Mouse (Mus musculus): Measurements from ENCODE around the gene Il17d. TPM values are rescaled to one million over a fixed set of nuclear protein-coding genes. Genes with fewer than 3 reads are reported as not detected.

The Il17d gene
- polyA plus RNA-seq, 1 experiment from 2014 or later = 7.2 TPM

- 45% methylated on average over 16 of the region's 16 CpGs for WGBS
- Histone ChIP-seq H3K36me3 (ENCODE audit: control insufficient read depth, insufficient read depth) (no peaks in the 10 kb centered on the region), H3K27me3 (replicated peaks; ENCODE audit: control insufficient read depth, insufficient read depth, low read length) (no peaks in the 10 kb centered on the region), H3K27ac (ENCODE audit: low read depth, low read length) (0 out of 2 replicates have a peak overlapping the region, but pooled peaks have one; percentile 1), H3K4me1 (replicated peaks; ENCODE audit: control insufficient read depth, insufficient read depth, low read length) (no peaks in the 10 kb centered on the region), H3K9me3 (ENCODE audit: control insufficient read depth) (no peaks in the 10 kb centered on the region), H3K4me2 (replicated peaks; ENCODE audit: low read depth) (no peak overlapping the region), H3K4me3 (ENCODE audit: low read depth, low read length) (no peak overlapping the region), H3K9ac (ENCODE audit: low read depth, low read length) (no peak overlapping the region)
- ATAC-seq = no peak
- TF ChIP-seq CTCF (IDR thresholded peaks at IDR 0.05; ENCODE audit: low read depth) = no peak
Measured at GRCm38 (mm10) chr14:57537261-57538015, 12.9 kb downstream of the Il17d start.

GRCm38 (mm10) chr14:57540683-57541082 lies 16.1 kb downstream of the Il17d start:
- no peak overlapping the region for H3K27ac ChIP-seq (ENCODE audit: low read depth, low read length)
- no peak for TF ChIP-seq CTCF (IDR thresholded peaks at IDR 0.05; ENCODE audit: low read depth)
- 70% methylated on average over 11 of the region's 11 CpGs for WGBS
- no peak overlapping the region for H3K4me2 ChIP-seq (replicated peaks; ENCODE audit: low read depth)
- no peaks in the 10 kb centered on the region for H3K9me3 ChIP-seq (ENCODE audit: control insufficient read depth)
- no peak overlapping the region for H3K4me3 ChIP-seq (ENCODE audit: low read depth, low read length)
- no peaks in the 10 kb centered on the region for H3K27me3 ChIP-seq (replicated peaks; ENCODE audit: control insufficient read depth, insufficient read depth, low read length)
- no peak for ATAC-seq
- H3K9ac ChIP-seq (ENCODE audit: low read depth, low read length) = no peak overlapping the region
- no peaks in the 10 kb centered on the region for H3K4me1 ChIP-seq (replicated peaks; ENCODE audit: control insufficient read depth, insufficient read depth, low read length)
- H3K36me3 ChIP-seq (ENCODE audit: control insufficient read depth, insufficient read depth) = no peaks in the 10 kb centered on the region

GRCm38 (mm10) chr14:57542231-57542630 lies 17.7 kb downstream of the Il17d start:
- H3K9me3 ChIP-seq (ENCODE audit: control insufficient read depth) = no peaks in the 10 kb centered on the region
- H3K27me3 ChIP-seq (replicated peaks; ENCODE audit: control insufficient read depth, insufficient read depth, low read length) = no peaks in the 10 kb centered on the region
- no peak overlapping the region for H3K4me3 ChIP-seq (ENCODE audit: low read depth, low read length)
- ATAC-seq = no peak
- WGBS = 74% methylated on average over 34 of the region's 34 CpGs
- no peaks in the 10 kb centered on the region for H3K36me3 ChIP-seq (ENCODE audit: control insufficient read depth, insufficient read depth)
- no peaks in the 10 kb centered on the region for H3K4me1 ChIP-seq (replicated peaks; ENCODE audit: control insufficient read depth, insufficient read depth, low read length)
- TF ChIP-seq CTCF (IDR thresholded peaks at IDR 0.05; ENCODE audit: low read depth) = no peak
- no peak overlapping the region for H3K9ac ChIP-seq (ENCODE audit: low read depth, low read length)
- no peak overlapping the region for H3K27ac ChIP-seq (ENCODE audit: low read depth, low read length)
- no peak overlapping the region for H3K4me2 ChIP-seq (replicated peaks; ENCODE audit: low read depth)

- H3K9me3 ChIP-seq (ENCODE audit: control insufficient read depth) = no peaks in the 10 kb centered on the region
- 89% methylated on average over 13 of the region's 13 CpGs for WGBS
- ATAC-seq = no peak
- no peak overlapping the region for H3K27ac ChIP-seq (ENCODE audit: low read depth, low read length)
- no peak for TF ChIP-seq CTCF (IDR thresholded peaks at IDR 0.05; ENCODE audit: low read depth)
- H3K36me3 ChIP-seq (ENCODE audit: control insufficient read depth, insufficient read depth) = 0 out of 2 replicates have a peak, but pooled peaks cover under 1% of the 10 kb centered on the region
- no peaks in the 10 kb centered on the region for H3K27me3 ChIP-seq (replicated peaks; ENCODE audit: control insufficient read depth, insufficient read depth, low read length)
- no peaks in the 10 kb centered on the region for H3K4me1 ChIP-seq (replicated peaks; ENCODE audit: control insufficient read depth, insufficient read depth, low read length)
- H3K4me3 ChIP-seq (ENCODE audit: low read depth, low read length) = no peak overlapping the region
- H3K9ac ChIP-seq (ENCODE audit: low read depth, low read length) = no peak overlapping the region
- no peak overlapping the region for H3K4me2 ChIP-seq (replicated peaks; ENCODE audit: low read depth)
Measured at GRCm38 (mm10) chr14:57543420-57544039, 19.0 kb downstream of the Il17d start.

GRCm38 (mm10) chr14:57545526-57545925 lies 20.9 kb downstream of the Il17d start:
- no peaks in the 10 kb centered on the region for H3K9me3 ChIP-seq (ENCODE audit: control insufficient read depth)

GRCm38 (mm10) chr14:57546131-57546530 lies 21.6 kb downstream of the Il17d start:
- Histone ChIP-seq H3K27me3 (replicated peaks; ENCODE audit: control insufficient read depth, insufficient read depth, low read length) (no peaks in the 10 kb centered on the region), H3K9ac (ENCODE audit: low read depth, low read length) (no peak overlapping the region), H3K27ac (ENCODE audit: low read depth, low read length) (peak overlapping the region; percentile 41; the same call in 1 of the 2 replicates), H3K4me2 (replicated peaks; ENCODE audit: low read depth) (no peak overlapping the region), H3K4me3 (ENCODE audit: low read depth, low read length) (no peak overlapping the region), H3K4me1 (replicated peaks; ENCODE audit: control insufficient read depth, insufficient read depth, low read length) (no peaks in the 10 kb centered on the region), H3K9me3 (ENCODE audit: control insufficient read depth) (no peaks in the 10 kb centered on the region), H3K36me3 (ENCODE audit: control insufficient read depth, insufficient read depth) (peaks cover 20% of the 10 kb centered on the region)
- no peak for TF ChIP-seq CTCF (IDR thresholded peaks at IDR 0.05; ENCODE audit: low read depth)
- 75% methylated on average over 8 of the region's 8 CpGs for WGBS
- no peak for ATAC-seq

More at GRCm38 (mm10) chr14:57545526-57545925, 20.9 kb downstream of the Il17d start:
- Histone ChIP-seq H3K27ac (ENCODE audit: low read depth, low read length) (no peak overlapping the region; the same call in 1 of the 2 replicates), H3K36me3 (ENCODE audit: control insufficient read depth, insufficient read depth) (peaks cover 20% of the 10 kb centered on the region), H3K27me3 (replicated peaks; ENCODE audit: control insufficient read depth, insufficient read depth, low read length) (no peaks in the 10 kb centered on the region), H3K9ac (ENCODE audit: low read depth, low read length) (no peak overlapping the region), H3K4me2 (replicated peaks; ENCODE audit: low read depth) (no peak overlapping the region), H3K4me1 (replicated peaks; ENCODE audit: control insufficient read depth, insufficient read depth, low read length) (no peaks in the 10 kb centered on the region), H3K4me3 (ENCODE audit: low read depth, low read length) (no peak overlapping the region)
- no peak for TF ChIP-seq CTCF (IDR thresholded peaks at IDR 0.05; ENCODE audit: low read depth)
- ATAC-seq = no peak
- WGBS = 86% methylated on average over 17 of the region's 17 CpGs
